Mouse (Mus musculus) adrenal gland, adult 18-20 months (tissue): Measurements from ENCODE around the gene 3110082I17Rik. TPM values are rescaled to one million over a fixed set of nuclear protein-coding genes. Genes with fewer than 3 reads are reported as not detected.

Source experiments
- DNase-seq, 2 experiments: peaks; one replicate each; pipeline ENCODE4 v3.0.0; 2021 to 2022; ENCODE audit warnings: low spot score in 2 of 2
- total RNA-seq, 2 experiments: library from RNA; stranded (reverse); gene quantifications; 1 replicate in 1 of 2; 2 replicates in 1 of 2; pipeline ENCODE4 v1.2.3; 2021

The 3110082I17Rik gene
- total RNA-seq, 2 experiments from 2014 or later: 8.0 to 8.4 TPM

- no peak for DNase-seq
Observed at GRCm38 (mm10) chr5:139423026-139423865, 37.1 kb downstream of the 3110082I17Rik start, which contains the start of gene Gper1. Gene Gper1, plus strand, starts transcription at chr5:139423151.

GRCm38 (mm10) chr5:139418633-139419032 lies 41.7 kb downstream of the 3110082I17Rik start:
- DNase-seq: no peak

GRCm38 (mm10) chr5:139418110-139418509 lies 42.2 kb downstream of the 3110082I17Rik start:
- DNase-seq: no peak

GRCm38 (mm10) chr5:139417480-139417879 lies 42.8 kb downstream of the 3110082I17Rik start:
- no peak for DNase-seq

DNA sequence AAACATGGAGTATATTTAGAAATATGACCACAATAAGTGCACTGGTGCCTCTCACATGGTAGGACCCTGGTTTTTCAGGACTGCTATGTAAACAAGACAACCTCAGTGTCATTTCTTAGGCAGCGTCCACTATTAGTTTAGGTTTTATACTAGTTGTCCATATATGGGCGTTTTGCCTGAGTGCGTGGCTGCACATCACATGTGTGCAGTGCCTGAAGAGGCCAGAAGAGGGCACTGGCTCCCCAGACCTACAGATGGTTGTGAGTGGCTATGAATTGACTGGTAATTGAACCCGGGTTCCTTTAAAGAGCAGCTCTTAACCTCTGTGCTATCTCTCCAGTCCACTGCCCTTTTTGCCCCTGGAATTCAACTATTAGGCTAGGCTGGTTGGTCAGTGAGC lies 43.4 kb downstream of the 3110082I17Rik start:
- DNase-seq: no peak

DNA sequence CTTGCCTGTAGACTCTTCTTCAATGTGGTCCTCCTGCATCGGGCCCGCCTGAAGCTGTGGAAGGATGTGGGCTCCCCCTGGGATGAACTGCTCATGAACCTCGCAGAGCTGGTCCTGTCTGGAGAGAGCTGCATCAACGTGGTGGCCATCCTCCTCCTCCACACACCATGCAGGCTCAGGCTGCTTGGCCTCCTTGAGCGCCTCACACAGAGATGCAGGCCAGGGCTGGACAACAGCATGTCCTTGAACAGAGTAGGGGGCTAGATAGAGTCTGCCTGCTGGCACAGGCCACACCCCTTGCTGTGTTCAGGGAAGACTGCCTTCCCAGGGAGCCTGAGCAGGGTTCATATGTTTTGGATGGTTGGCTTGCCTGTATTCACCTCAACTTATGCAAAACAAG lies 45.3 kb downstream of the 3110082I17Rik start:
- no peak for DNase-seq

GRCm38 (mm10) chr5:139413545-139413944 lies 46.8 kb downstream of the 3110082I17Rik start:
- no peak for DNase-seq

- no peak for DNase-seq
Observed at GRCm38 (mm10) chr5:139411665-139412314, 48.5 kb downstream of the 3110082I17Rik start.

DNA sequence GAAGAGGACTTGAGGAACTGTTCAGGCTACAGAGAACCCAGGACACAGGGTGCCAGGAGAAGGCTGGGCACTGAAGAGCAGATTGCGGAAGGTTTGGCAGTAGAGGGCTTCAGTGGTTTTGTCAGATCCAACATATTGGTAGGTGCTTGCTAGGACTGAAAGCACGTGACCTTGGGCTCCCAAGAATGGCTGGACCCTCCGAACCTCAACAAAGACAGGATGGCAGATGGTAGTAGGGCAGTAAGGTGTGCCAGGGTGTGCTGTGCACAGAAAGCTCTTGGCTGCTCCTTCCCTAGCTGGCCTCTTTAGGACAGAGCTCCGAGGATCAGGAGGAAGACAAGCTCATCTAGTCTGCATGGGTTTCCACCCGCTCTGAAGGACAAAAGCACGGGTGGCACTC lies 49.2 kb downstream of the 3110082I17Rik start:
- DNase-seq: no peak

DNA sequence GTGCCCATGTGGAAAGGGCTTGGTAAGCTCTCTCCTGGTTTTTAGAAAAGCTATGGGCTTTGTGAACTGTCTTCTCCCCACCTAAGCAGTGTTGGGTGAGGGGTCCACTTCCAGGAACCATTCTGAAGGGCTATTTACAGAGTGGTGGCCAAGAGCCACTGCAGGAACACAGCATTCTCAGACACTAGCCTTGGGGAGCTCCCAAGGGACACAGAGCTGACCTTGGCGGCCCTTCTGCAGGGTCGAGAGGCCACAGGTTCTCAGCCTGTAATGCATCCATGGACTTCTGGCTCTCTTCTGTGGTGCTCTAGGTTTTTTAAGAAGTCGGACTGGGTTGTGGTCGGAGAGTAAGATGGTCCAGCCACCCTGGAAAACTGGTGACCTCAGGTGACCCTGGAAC lies 50.3 kb downstream of the 3110082I17Rik start:
- DNase-seq: no peak

- DNase-seq: peak; percentile 57 to 72
Observed at GRCm38 (mm10) chr5:139409412-139409811, 50.9 kb downstream of the 3110082I17Rik start.

DNA sequence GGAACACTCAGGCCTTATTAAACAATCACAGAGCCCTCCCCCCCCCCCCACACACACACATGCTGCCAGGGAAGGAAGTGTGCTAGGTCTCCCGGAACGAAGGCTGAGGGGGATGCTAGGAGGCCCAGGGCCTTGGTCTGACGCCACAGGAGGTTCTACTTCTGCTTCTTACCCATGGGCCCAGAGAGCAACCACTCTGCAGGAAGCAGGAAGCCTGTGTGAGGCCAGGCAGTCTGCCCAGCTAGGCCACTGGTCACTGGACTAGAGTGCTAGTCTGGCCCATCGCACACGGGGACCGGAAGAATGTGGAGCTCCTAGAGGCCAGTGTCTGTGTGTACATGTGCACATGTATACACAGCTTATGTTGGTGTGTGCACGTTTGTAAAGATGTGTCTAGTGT lies 51.8 kb downstream of the 3110082I17Rik start:
- DNase-seq: no peak

DNA sequence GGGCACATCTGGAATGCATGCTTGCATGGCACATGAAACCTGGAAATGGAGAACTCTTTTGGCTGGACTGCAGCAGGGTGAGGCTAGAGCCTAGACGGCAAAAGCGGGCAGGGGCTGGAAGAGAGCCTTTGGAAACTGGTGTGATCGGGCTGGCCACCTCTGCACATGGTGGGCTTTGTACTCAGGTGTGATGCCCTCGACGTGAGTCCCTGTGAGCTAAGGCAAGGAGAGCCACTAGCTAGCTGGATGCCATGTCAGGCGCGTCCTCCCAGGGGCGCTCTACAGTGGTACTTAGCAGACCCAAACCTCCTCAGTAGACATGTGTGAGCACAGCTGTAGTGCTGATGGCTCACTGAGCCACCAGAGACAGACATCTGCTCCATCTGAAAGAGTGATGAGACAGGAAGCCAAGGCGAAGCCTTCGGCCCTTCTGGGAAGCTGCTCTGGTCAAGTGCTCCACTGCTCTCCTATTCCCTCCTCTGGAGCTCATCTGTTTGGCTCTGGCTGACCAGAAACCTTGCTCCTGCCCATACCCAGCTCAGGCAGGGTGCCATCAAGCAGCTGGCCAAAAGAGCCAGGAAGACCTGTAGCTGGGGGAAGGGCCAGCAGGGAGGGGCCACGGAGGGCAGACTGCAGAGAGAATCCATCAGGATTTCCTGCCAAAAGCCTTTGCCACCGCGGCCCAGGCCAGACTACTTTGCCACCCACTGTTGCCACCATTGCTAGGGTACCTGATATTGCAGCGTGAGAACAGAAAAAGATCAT lies 53.0 kb downstream of the 3110082I17Rik start:
- DNase-seq: no peak

GRCm38 (mm10) chr5:139405953-139406352 lies 54.4 kb downstream of the 3110082I17Rik start:
- DNase-seq: no peak

GRCm38 (mm10) chr5:139405478-139405877 lies 54.8 kb downstream of the 3110082I17Rik start:
- no peak for DNase-seq

- DNase-seq: no peak
Observed at GRCm38 (mm10) chr5:139404801-139405401, 55.4 kb downstream of the 3110082I17Rik start, which contains the start of gene C130050O18Rik. Gene C130050O18Rik, plus strand, starts transcription at chr5:139405280.

DNA sequence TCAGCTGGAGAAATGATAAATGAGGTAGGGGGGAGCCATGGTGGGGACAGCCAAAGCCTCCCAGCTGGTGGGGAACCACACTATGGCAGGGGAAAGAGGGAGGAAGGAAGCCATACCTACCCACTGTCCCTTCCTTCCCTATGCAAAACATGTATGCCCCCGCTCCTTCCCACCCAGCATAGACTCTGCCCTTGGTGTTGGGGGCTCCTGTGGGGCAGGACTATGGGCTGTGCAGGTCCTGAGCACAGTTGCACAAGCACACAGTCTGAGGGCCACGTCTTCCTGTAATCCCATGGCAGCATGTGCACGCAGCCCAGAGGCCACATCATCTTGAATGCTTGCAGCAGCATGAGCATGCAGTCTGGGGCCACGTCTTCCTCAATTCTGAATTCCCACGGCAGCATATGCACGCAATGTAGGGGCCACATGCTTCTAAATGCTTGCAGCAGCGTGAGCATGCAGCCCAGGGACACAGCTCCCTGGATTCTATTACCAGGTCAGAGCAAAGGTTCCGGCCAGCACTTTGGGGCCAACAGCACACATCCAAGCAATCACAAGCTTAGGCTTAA lies 56.6 kb downstream of the 3110082I17Rik start:
- DNase-seq: no peak

DNA sequence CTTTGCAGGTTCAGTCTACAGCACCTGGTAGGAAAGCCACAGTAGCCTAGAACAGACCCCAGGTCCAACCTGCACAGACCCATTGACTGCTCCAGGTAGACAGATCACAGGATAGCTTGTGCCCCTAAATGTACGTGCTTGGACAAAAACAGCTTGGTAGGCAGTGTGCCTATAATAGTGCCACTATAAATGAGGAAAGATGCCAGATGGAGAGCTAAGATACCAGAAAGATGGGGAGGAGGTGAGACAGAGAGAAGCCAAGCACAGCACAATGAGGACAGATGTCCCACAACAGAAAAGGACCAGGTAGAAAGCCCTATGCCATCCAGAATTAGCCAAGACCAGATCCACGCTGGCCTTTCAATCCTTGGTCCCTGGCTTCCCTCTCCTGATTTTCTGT lies 58.2 kb downstream of the 3110082I17Rik start:
- DNase-seq: no peak

DNA sequence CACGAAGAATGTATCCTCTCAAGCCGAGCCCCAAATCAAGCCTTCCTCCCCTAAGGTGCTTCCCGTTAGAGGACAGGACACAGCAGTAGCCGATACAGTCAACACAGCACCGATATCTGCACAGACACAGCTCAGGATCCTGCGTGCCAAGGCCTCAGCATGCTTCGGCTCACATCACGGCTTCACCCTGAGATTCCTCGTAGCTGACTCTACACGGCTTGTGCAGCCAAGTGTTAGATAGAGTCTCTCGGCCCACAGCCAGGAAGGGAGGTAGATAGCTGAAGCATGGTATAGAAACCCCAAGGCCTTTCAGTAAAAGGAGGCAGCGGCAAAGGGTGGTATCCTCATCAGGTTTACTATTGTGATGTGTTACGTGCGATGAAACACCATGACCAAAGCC lies 60.3 kb downstream of the 3110082I17Rik start:
- no peak for DNase-seq

- DNase-seq: no peak
Observed at GRCm38 (mm10) chr5:139398786-139399185, 61.5 kb downstream of the 3110082I17Rik start.
